Mouse (Mus musculus): ENCODE measurements around the gene Trim33. TPM values are rescaled to one million over a fixed set of nuclear protein-coding genes. Genes with fewer than 3 reads are reported as not detected.

Gene Trim33
- total RNA-seq, 1 experiment from 2014 or later, result 65.0 TPM

DNA sequence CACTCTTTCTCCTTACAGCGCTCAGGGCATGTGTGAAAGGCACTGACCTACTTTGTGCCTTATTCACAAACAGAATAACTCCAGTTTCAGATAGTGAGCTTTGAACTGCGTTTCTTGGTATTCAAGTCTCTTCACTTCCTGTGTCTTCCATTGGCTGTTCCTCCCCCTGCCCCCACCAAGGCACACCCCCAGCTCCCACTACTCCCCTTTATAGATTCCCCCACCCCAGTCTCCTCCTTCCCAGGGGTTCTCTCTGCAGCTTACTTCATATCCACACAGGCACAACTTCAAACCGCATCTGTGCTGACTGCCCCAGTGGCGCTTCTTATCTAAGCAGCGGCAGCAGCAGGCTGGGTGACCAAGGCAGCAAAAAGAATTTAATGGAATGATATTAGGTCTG is 105.9 kb downstream of the Trim33 start:
- ATAC-seq (replicated peaks in 1 of 2; ENCODE audit: insufficient read depth in 1 of 2, low FRiP score in 2 of 2, low TSS enrichment in 1 of 2, low read depth in 1 of 2, poor library complexity in 2 of 2, severe bottlenecking in 2 of 2), result no peak

DNA sequence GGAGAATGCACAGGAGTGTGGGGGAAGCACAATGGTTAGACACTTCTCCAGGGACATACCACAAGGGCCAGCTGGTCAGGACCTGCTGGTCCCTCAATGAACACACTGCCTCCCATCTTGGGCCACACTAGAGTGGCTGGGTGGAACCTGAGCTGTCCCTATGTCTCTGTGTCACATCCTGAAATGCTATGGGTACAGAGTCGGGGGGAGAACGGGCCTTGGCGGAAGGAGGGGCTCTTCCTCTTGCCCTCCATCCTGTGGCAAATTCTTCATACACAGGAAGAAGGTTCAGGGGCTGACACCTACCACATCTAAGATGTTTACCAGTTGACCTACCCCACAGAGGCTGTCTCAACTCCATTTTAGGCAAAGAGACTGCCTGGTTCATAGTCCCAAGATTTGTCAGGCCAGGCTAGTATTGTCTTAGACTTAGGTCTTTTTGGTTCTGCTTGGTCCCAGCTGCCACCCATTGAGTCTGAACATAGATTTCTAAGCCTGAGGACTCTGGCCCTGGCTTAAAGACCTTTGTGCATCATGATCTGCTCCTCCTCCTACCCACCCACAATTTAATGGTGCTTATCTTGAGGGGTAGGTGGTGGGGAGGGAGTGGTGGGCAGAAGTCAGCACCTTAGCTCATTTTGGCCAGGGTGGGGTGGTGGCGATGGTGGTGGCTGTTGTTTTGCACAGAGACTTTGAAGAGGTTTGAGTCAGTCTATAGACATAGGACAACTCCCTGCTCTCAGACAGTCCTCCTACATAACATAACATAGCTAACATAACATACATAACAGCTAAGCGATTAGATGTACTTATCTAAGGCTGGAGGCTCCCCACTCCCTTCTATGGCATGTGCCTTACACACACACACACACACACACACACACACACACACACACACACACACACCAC is 106.5 kb downstream of the Trim33 start:
- 0 out of 4 replicates have a peak, but pooled peaks have one; percentile 5 to 25 for ATAC-seq (replicated peaks in 1 of 2; ENCODE audit: insufficient read depth in 1 of 2, low FRiP score in 2 of 2, low TSS enrichment in 1 of 2, low read depth in 1 of 2, poor library complexity in 2 of 2, severe bottlenecking in 2 of 2)

DNA sequence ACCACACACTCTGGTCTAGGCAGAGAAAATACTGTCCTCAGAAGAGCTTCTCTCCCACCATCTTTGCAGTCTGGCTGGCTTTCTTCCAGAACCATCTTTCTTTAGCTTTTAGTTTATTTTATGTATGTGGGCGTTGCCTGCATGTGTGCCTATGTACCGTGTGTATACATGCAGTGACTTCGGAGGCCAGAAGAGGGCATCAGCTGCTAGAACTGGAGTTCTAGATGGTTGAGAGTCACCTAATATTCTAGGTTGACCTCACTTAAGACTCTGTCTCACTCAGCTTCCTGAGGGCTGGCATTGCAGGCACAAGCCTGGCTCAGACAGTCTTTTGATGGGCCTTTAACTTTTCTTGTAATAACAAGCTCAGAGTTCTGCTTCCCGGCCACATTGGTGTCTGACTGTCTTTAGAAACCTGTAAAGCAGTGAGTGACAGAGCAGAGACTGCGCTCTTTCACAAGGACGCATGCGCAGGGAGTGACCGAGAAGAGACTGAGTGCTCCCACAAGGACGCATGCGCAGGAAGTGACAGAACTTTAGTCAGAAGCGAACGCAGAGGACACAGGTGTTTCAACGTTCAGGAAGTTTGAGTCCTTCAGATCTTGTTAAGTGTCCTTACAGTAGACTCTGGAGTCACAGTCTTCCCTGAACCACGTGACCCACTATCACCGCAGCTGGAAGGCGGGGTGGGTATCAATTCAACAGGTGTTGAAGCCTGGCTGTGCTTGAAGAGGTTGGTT is 107.4 kb downstream of the Trim33 start:
- no peak for ATAC-seq (replicated peaks in 1 of 2; ENCODE audit: insufficient read depth in 1 of 2, low FRiP score in 2 of 2, low TSS enrichment in 1 of 2, low read depth in 1 of 2, poor library complexity in 2 of 2, severe bottlenecking in 2 of 2)

DNA sequence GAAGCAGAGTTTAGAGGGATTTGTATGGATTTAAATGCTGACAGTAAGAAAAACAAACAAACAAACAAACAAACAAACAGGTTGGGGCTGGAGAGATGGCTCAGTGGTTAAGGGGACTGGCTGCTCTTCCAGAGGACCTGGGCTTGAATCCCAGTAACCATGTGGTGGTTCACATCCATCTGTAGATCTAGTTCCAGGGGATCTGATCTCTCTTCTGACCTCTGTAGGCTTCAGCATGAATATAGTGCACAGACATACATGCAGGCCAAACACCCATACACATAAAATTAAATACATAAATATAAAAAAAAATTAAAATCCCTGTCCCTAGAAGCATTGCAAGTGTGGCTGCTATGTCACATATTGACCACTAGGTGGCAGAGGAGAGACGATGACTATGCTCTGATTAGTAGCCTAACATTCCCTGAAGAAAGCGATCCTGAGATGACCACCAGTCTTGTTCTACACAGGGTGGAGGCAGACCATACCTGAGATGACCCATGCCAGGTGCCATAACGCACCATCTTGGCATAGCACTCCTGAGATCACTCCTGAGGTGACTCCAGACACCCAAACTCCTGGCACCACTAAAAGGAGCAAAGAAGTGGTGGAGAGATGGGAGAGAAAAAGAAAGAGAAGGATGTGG is 113.6 kb downstream of the Trim33 start:
- ATAC-seq (replicated peaks in 1 of 2; ENCODE audit: insufficient read depth in 1 of 2, low FRiP score in 2 of 2, low TSS enrichment in 1 of 2, low read depth in 1 of 2, poor library complexity in 2 of 2, severe bottlenecking in 2 of 2), result peak; percentile 49 to 75

DNA sequence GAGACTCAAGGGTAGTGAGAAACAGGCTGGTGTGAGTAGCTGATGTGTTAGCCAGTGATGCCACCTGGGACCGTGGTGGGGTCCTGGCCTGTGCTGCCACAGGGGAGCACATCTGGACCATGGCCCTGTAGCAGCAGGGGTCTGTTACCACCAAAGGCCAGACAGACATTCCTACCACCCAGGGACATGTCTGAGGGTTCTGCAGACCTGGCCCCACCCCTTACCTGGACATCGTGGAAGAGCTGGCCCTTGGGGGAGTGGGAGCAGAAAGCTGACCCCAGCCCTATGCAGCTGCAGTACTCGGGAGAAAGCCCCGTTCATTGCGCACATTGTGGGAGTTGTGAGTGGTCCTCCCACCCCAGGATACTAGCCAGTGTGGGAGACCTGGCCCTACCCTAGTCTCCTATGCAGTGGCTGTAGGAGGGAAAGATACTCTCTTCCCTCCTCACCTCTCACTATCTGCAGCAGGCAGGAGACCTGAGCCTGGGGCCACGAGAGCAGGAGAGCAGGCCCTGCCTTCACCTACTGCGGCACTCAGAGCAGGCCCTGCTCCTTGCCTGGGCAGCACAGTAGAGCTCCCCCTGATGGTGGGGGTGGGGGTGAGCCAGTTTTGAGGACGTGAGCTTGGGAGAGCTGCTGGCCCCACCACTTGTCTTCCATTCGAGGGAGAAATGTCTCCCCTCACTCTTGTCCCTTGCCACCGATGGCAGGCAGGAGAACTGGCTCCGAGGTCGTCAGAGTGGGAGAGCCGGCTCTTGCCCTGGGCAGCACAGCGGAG is 114.4 kb downstream of the Trim33 start:
- no peak for ATAC-seq (replicated peaks in 1 of 2; ENCODE audit: insufficient read depth in 1 of 2, low FRiP score in 2 of 2, low TSS enrichment in 1 of 2, low read depth in 1 of 2, poor library complexity in 2 of 2, severe bottlenecking in 2 of 2)

DNA sequence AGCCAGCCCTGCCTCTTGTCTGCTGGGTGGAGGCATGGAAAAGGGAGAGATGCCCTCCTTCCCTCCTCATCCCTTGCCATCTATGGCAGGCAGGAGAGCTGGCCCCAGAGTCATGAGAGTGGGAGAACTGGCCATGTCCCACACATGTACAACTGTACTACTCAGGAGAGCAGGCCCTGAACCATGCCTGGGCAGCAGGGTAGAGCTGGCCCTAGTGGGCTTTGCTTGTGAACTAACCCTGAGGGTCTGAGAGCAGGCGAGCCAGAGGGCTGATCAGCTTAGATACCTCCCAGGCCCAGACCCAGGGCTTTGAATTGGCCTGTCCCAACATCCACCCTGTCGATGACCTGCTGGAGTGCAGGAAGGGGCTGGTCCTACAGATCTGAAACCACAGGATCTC is 115.0 kb downstream of the Trim33 start:
- 0 out of 4 replicates have a peak, but pooled peaks of 1 of the 2 experiments have one; percentile 7 for ATAC-seq (replicated peaks in 1 of 2; ENCODE audit: insufficient read depth in 1 of 2, low FRiP score in 2 of 2, low TSS enrichment in 1 of 2, low read depth in 1 of 2, poor library complexity in 2 of 2, severe bottlenecking in 2 of 2)

DNA sequence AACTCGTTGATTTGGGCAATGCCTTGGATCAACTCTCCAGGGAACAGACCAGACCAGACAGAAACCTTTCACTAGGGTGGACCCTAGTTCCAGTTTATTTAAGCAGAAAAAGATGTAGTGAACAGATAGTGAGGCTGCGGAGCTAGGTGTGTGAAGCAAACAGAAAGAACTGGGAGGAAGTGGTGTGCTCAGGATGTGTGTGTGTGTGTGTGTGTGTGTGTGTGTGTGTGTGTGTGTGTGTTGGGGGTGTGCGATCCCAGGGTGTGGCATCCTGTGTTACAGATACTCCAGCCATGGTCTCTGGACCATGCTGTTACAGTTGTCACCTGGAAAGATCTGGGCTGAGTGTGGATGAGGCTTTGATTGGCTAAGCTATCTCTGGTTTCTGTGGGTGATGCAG is 118.4 kb downstream of the Trim33 start:
- 0 out of 4 replicates have a peak, but pooled peaks of 1 of the 2 experiments have one; percentile 6 for ATAC-seq (replicated peaks in 1 of 2; ENCODE audit: insufficient read depth in 1 of 2, low FRiP score in 2 of 2, low TSS enrichment in 1 of 2, low read depth in 1 of 2, poor library complexity in 2 of 2, severe bottlenecking in 2 of 2)

DNA sequence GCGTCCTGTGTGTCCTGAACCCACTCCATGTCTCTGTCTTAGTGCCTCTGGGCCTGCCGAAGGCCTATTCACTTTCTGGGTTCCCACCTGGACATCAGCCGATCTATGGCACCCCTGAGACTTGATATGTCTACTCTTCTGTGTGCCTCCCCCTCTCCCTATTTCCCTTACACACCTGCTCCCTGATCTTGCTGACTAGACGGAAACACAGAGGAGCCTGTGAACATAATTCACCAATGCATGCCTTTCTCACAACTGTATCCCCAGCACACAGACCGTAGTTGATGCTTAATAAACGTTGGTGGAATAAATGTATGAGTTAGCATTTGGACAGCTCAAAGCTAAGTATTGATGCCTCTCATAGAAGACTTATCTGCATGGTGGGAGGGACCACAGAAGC is 121.7 kb downstream of the Trim33 start:
- ATAC-seq (replicated peaks in 1 of 2; ENCODE audit: insufficient read depth in 1 of 2, low FRiP score in 2 of 2, low TSS enrichment in 1 of 2, low read depth in 1 of 2, poor library complexity in 2 of 2, severe bottlenecking in 2 of 2), result no peak

DNA sequence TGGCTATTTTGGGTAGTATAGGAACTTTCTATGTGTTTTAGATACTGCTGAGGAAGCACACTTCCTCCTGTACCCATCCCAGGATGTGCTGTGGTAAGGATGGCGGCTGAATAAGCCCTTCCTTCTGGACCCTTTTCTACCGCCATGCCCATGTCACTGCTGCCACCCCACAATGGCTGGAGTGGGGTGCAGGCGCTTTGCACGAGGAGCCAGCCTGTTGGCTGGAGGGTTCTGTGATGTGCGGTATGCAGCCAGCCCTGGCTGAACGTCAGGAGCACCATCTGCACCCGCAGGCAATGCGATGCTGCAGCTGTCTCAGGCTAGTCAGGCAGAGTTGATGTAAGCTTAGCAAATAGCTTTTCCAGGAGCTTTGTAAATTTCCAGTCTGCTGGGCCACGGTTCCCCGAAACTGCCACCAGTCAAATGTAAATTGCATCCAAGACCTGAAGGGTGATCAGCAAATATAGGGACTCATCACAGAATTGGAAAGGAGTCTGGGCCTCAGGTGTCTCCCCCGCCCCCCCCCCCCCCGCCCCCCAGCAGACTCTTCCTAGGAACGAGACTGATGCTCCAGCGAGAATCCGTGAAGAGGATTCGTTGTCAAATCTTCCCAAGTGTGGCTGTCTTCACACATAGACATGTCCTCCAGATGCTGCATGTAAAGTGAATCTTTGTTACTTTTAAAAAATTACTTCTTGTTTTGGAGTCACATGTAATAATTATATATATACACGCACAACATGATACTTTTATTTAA is 122.4 kb downstream of the Trim33 start:
- 0 out of 4 replicates have a peak, but pooled peaks of 1 of the 2 experiments have one; percentile 21 for ATAC-seq (replicated peaks in 1 of 2; ENCODE audit: insufficient read depth in 1 of 2, low FRiP score in 2 of 2, low TSS enrichment in 1 of 2, low read depth in 1 of 2, poor library complexity in 2 of 2, severe bottlenecking in 2 of 2)

DNA sequence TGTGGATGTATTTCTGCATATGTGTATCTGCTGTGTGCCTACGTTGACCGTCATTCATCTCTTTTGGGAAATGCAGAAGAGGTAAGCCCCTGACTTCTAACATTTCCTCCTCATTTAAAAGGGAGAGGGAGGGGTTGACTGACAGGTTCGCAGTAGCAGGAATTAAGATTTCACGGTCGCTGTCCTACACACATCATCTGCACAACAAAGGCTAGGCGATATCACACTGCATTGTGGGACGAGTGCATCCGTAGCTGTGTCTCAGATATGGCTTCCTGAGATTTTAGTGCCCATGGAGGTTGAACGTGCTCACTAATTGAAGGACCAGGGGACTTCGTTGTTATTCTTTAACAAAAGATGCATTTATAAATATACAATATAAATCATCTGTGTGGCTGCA is 123.1 kb downstream of the Trim33 start:
- ATAC-seq (replicated peaks in 1 of 2; ENCODE audit: insufficient read depth in 1 of 2, low FRiP score in 2 of 2, low TSS enrichment in 1 of 2, low read depth in 1 of 2, poor library complexity in 2 of 2, severe bottlenecking in 2 of 2), result no peak

DNA sequence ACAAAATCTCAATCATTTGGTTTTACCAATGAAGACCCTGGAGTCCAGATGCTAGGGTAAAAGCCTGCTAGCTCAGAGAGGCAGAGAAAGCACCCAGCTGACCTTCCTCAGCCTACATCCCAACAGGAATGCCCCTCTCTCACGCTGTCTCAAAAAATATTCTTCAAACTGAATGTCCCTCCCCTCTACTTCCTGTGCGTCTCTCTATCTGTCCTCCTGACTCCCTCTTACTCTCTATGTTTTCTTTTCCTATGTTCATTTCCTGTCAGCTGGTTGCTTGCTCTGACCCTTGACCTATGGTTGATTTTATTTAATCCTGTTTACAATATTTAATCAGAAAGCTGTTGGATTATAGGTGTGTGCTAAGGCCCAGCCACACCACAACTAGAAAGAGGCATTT is 126.0 kb downstream of the Trim33 start:
- no peak for ATAC-seq (replicated peaks in 1 of 2; ENCODE audit: insufficient read depth in 1 of 2, low FRiP score in 2 of 2, low TSS enrichment in 1 of 2, low read depth in 1 of 2, poor library complexity in 2 of 2, severe bottlenecking in 2 of 2)

DNA sequence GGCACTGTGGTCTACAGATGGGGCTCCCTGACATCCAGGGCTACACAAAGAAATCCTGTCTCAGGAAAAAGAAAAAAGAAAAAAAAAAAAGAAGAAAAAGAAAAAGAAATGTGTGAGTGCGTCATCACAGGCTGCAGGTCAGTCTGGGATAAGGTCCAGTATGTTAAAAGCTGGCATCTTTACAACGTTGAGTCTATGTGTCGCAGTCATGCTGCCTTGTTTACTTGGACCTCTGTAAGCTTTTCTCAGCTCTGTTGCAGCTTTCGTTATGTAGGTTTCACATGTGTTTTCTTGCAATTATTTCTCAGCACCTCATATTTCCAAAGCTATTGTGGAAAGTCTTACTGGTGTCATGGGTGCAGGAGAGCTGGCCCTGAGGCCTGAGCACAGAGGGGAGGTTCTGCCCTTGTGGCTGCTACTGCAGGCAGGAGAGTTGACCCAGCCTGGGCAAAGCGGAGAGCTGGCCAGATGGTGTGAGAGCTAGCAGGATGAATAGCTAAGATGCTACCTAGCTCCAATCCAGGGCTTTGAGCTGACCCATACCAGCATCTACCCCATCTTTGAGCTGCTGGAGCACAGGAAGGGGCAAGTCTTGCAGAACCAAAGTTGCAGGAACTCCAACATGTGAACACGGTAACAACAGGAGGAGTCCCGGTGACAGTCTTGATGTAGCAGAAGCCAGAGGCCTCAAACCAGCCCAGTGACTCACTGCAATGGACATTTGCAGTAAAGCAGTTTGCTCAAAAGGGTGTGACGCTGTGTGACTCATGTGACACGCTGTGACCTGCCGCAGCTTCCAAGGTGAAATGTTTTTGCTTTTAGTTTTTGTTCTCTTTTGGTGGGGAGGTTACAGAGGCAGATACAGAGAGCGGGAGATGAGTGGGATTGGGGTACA is 127.0 kb downstream of the Trim33 start:
- ATAC-seq (replicated peaks in 1 of 2; ENCODE audit: insufficient read depth in 1 of 2, low FRiP score in 2 of 2, low TSS enrichment in 1 of 2, low read depth in 1 of 2, poor library complexity in 2 of 2, severe bottlenecking in 2 of 2), result no peak

Measured in hematopoietic stem cell, adult 5-6 weeks (primary cell).